Mouse (Mus musculus) activated CD4-positive, CD25-positive, alpha-beta regulatory T cell, adult 4 months (primary cell): Measurements from ENCODE around the gene Fgf2. TPM values are rescaled to one million over a fixed set of nuclear protein-coding genes. Genes with fewer than 3 reads are reported as not detected.

Experiments used
- ATAC-seq: one replicate; pipeline ENCODE4 v1.8.0; 2017
- polyA plus RNA-seq, 2 experiments: library from polyadenylated mRNA; unstranded; fragments of 100-300 nt; shearing (Covaris generic); gene quantifications; one replicate each; pipeline ENCODE4 v1.2.1; 2017

The Fgf2 gene
- polyA plus RNA-seq, 2 experiments from 2014 or later, result 0.45 to 0.65 TPM

- ATAC-seq, result no peak
Observed at GRCm38 (mm10) chr3:37418341-37418740, 70.2 kb downstream of the Fgf2 start.

GRCm38 (mm10) chr3:37418961-37419457 is 70.9 kb downstream of the Fgf2 start:
- ATAC-seq, result peak; percentile 48

- peak; percentile 75 for ATAC-seq
Observed at GRCm38 (mm10) chr3:37419458-37419991, 71.4 kb downstream of the Fgf2 start, which contains the start of gene Spata5. Spata5 (plus strand) TSS chr3:37419896.

GRCm38 (mm10) chr3:37420072-37420471 is 71.9 kb downstream of the Fgf2 start, which contains the start of gene Nudt6:
Nudt6 (minus strand) TSS chr3:37420211.
- peak; percentile 68 for ATAC-seq

- no peak for ATAC-seq
Observed at GRCm38 (mm10) chr3:37420641-37421040, 72.5 kb downstream of the Fgf2 start.

GRCm38 (mm10) chr3:37421179-37421578 is 73.0 kb downstream of the Fgf2 start:
- ATAC-seq, result no peak

GRCm38 (mm10) chr3:37426069-37426468 is 77.9 kb downstream of the Fgf2 start:
- ATAC-seq, result no peak

GRCm38 (mm10) chr3:37430359-37430758 is 82.2 kb downstream of the Fgf2 start:
- ATAC-seq, result peak; percentile 75

GRCm38 (mm10) chr3:37439770-37440169 is 91.6 kb downstream of the Fgf2 start:
- ATAC-seq, result no peak

- no peak for ATAC-seq
Observed at GRCm38 (mm10) chr3:37443409-37443808, 95.3 kb downstream of the Fgf2 start.

- ATAC-seq, result no peak
Observed at GRCm38 (mm10) chr3:37455992-37456391, 107.8 kb downstream of the Fgf2 start.

Other genes with a start within 250 kb of the Fgf2 start
- gene Il2, start 222.4 kb upstream of the Fgf2 start, polyA plus RNA-seq, result 1 to 10 TPM; 1.1 to 1.7 TPM
- under 1 TPM; 0.45 to 0.73 TPM for gene Il21, start 115.7 kb upstream of the Fgf2 start, polyA plus RNA-seq
- gene Bbs12, start 35.8 kb upstream of the Fgf2 start, polyA plus RNA-seq, result 1 to 10 TPM; 5.8 to 6.6 TPM
- gene Cetn4, start 35.6 kb upstream of the Fgf2 start, polyA plus RNA-seq, result under 1 TPM; 0.31 to 0.75 TPM
- gene Spata5, start 71.5 kb downstream of the Fgf2 start, polyA plus RNA-seq, result 10 to 100 TPM; 24.6 to 30.7 TPM
- 10 to 100 TPM; 10.9 to 16.7 TPM for gene Nudt6, start 71.9 kb downstream of the Fgf2 start, polyA plus RNA-seq